Mouse (Mus musculus): ENCODE measurements around the gene Ociad2.

DNA sequence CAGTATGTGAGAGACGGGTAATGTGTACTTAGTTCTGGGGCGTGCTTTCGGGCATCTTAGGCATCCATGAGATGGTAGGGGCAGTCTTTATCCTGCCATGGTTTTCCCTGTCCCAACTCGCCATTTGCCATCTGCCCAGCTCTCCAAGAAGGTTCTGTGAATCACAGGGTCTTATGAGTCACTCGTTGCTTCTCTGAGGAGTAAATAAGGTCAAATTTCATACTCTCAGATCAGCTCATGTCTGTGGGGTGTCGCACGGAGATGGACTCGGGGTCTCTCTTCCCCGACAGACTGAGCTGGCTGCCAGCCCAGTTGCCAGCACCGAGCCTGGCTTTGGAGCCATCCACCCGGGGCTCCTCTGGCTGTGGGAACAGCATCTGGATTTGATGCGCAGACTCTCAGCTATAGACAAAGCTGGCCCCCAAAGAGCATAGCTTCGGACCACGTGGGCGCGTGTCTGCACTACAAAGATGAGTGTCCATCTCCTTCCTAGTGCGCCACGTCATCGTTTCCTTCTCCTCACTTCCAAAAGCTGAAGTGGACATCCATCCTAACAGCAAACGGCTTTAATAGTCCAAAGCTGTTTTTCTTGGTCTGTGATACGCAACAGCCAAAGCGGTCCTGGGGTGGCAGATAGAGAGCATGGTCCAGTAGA is 2.0 kb upstream of the Ociad2 start:
- TF ChIP-seq CTCF (IDR thresholded peaks at IDR 0.05; ENCODE audit: low read depth, low read length): no peak
- TF ChIP-seq POLR2A (IDR thresholded peaks at IDR 0.05; ENCODE audit: extremely low read depth, insufficient read depth, low read length): no peak
